Mouse (Mus musculus) yolk sac, embryonic 10.5 days (tissue): ENCODE results near the gene Ttyh3.
A peak's percentile ranks its signal among the peaks of the same experiment; 100 is the strongest.
"Not testable (repeated sequence)": the region's sequence is repeated elsewhere in the genome, so short reads cannot be mapped to it uniquely, and the experiment has no call there.

Source experiments
- DNase-seq: peaks from one replicate; pipeline ENCODE4 v3.0.0-alpha.2; 2017; ENCODE audit warnings: low spot score

The Ttyh3 gene

GRCm38 (mm10) chr5:140648519-140649100 lies at the start of gene Ttyh3:
TSS of gene Ttyh3 (minus strand) at chr5:140649031.
- peak; percentile 78 for DNase-seq

- DNase-seq: no peak
These were observed 47.2 kb upstream of the Ttyh3 start for GRCm38 (mm10) chr5:140695987-140696386.

GRCm38 (mm10) chr5:140688434-140688833 lies 39.6 kb upstream of the Ttyh3 start:
- no peak for DNase-seq

- DNase-seq: no peak
These were observed 35.7 kb upstream of the Ttyh3 start for GRCm38 (mm10) chr5:140684343-140685148.

GRCm38 (mm10) chr5:140682113-140682512 lies 33.3 kb upstream of the Ttyh3 start:
- no peak for DNase-seq

DNA sequence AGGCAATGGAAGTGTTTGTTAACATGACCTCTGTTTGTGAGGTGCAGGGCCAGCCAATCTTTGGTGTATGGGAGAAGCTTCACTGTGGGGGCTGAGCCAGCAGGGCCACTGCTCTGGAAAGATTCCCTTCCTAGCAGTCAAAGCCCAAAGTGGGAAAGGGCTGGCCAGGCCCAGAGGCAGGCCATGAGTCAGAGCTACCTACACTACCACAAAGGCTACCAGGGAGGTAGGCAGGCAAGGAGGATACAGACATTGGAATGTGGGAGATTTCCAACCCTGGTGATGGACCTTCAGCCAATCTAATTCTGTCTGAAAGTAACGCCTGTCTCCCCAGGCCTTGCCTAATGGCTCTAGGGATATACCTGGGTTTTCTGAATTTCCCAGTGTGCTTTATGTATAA lies 32.1 kb upstream of the Ttyh3 start:
- no peak for DNase-seq

GRCm38 (mm10) chr5:140680051-140680450 lies 31.2 kb upstream of the Ttyh3 start:
- no peak for DNase-seq

DNA sequence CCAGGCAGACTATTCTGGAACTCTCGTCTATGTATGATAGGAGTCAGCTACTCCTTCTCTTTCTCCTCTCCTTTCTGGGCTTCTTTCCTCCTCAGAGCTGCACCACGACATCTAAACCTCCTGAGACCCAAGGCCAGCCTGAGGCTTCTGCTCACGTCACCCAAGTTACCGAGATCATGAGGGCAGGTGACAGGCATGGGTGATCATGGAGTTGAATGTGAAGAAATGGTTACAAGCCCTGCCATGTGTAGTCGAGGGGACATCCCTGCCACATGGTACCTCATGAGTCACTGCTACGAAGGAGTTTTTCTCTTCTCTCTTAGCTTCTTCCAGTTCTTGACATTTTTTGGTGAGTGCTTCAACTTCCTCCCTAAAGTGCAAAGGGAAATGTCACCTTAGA lies 28.3 kb upstream of the Ttyh3 start:
- no peak for DNase-seq

GRCm38 (mm10) chr5:140675640-140676039 lies 26.8 kb upstream of the Ttyh3 start:
- no peak for DNase-seq

GRCm38 (mm10) chr5:140675079-140675478 lies 26.2 kb upstream of the Ttyh3 start:
- no peak for DNase-seq

GRCm38 (mm10) chr5:140674036-140674435 lies 25.2 kb upstream of the Ttyh3 start:
- no peak for DNase-seq

- DNase-seq: not testable (repeated sequence)
These were observed 23.8 kb upstream of the Ttyh3 start for GRCm38 (mm10) chr5:140672603-140673002.

GRCm38 (mm10) chr5:140672115-140672514 lies 23.3 kb upstream of the Ttyh3 start:
- no peak for DNase-seq

GRCm38 (mm10) chr5:140663621-140664180 lies 14.9 kb upstream of the Ttyh3 start:
- no peak for DNase-seq

DNA sequence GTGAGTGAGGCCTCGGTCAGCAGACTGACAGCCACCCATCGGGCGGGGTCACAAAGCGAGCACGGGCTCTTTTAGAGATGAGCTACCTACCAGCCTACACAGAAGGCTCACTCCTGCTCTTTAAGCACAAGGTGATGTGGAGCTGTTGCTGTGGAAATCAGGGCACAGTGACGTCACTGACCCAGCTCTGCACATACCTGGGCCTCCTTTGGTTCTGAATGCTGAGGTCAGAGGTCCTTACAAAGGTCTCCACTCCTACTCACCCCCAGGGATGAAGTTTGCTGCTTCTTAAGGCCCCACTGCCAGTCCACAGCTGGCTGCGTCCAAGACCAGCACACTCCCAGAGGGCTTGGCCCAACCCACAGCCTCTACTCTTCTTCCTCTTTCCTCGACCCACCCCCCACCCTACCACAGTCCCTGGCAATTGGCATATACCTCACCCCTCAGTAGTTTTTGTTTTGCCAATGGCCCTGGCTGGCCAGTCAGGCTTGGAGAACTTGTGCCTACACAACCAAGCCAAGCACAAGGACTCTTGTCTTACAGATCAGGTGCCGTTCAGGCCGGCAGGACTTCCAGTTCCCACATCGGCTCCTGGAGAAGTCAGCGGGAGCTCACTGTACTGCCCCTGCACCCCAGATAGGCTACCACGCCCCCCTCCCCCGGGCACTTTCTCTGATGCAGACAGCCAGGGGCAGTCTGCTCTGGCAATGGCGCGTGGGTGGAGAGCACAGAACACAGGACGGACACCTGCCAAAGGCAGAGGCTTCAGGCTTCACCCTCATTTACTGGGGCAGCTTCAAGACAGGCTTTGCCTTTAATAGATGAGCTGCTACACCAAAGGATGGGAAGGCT lies 14.1 kb upstream of the Ttyh3 start:
- no peak for DNase-seq

- DNase-seq: no peak
These were observed 13.2 kb upstream of the Ttyh3 start for GRCm38 (mm10) chr5:140661875-140662643.

DNA sequence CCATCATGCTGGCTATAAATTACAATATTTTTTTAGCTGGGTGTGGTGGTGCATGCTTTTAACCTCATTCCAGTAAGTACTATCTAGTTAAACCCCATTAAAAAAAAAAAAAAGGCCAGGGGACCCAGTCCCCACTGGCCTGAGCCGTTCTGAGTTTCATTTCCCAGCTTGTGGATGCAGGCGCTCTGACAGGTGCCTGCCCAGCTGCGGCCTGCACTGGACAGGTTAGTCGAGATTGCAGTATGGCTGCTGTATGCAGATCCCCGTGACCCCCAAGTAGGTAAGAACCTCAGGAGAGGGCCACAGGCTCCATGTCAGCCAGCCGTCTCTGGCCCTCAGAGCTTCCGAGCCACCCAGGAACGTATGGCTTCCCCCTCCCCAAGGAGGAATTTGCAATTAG lies 12.6 kb upstream of the Ttyh3 start:
- DNase-seq: no peak

DNA sequence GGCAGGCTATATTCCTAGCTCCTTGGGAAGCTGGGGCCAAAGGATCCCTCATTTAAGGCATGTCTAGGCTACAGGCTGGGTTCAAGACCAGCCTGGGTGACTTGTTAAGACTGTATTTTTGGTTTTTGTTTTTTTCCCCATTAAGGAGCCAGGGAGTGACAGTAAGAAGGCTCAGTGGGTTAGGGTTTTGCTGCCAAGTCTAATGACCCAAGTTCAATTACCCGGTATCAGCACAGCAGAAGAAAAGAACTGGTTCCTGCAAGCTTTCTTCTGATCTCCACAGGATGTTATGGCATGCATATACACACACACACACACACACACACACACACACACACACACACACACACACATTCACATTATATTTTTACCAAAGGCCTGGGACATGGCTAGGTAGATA lies 11.6 kb upstream of the Ttyh3 start:
- DNase-seq: no peak

DNA sequence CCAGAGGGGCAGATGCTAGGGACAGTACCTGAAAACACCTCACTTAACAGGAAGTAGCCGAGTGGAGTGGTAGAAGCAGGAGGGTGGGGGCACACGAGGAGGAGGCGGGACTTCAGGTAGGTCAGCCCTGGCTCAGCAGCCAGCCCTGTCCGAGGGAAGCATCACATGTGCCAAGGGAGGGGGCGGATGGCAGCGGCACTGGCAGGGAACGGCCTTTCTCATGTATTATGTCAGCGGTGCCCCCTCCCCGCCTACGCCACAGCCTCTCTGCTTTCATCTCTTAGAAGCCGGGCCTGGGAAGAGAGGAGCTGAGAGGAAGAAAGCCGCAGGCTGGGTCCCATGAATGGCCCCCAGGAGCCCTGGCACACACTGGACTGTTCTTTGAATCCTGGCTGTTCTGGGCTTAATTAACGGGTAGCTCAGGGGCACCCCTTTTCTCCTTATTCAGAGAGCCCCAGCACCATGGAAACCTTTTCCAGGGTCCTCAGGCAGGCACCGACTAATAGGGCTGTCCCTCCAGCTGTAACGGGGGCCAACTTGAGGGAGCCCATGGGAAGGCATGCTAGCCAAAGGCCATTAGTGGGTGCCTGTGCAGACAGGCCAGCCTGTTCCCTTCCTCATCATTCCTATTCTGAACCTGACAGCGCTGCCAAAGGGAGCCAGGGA lies 10.9 kb upstream of the Ttyh3 start:
- no peak for DNase-seq

DNA sequence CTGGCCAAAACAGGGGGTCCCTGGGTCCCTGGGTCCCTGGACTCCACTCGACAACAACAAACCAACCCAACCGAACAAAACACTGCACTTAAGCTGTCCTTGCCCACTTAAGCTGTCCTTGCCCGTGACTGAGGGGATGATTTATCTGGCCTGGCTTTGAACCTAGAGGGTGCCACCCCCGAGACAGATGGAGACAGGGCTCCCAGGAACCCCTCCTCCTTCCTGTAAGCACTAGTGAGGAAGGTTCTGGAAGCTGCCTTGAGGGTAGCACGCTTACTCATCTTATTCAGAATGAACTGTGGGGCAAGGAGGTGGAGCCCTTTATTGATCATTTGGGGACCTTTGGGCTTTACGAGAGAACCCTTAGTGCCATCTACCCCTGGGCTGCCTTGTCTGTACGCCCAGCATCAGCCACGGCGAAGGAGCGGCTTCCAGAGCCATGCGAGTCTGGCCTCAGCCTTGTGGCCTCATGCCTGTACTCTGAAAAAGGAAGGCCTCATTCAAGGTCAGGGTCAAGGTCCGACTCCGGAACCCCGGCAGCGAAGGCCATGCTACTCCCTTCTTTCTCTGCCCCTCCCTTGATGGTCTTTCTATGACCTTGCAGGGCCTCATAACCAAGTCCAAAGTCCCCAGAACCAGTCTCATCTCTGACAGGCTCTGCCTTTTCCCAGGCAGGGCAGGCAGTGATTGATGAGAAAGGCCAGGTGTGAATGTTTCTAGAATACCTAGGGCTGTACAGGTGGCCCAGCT lies 5.4 kb upstream of the Ttyh3 start:
- no peak for DNase-seq
